Mouse (Mus musculus): ENCODE measurements around the gene 4933427I04Rik. TPM values are rescaled to one million over a fixed set of nuclear protein-coding genes. Genes with fewer than 3 reads are reported as not detected.

4933427I04Rik gene
- not detected in 2 replicates for total RNA-seq (2012; rRNA removed)
- total RNA-seq (2014; rRNA removed), result not detected in 2 replicates
- not detected in 2 replicates for polyA plus RNA-seq (2012; ENCODE audit: insufficient read length, low read depth)

DNA sequence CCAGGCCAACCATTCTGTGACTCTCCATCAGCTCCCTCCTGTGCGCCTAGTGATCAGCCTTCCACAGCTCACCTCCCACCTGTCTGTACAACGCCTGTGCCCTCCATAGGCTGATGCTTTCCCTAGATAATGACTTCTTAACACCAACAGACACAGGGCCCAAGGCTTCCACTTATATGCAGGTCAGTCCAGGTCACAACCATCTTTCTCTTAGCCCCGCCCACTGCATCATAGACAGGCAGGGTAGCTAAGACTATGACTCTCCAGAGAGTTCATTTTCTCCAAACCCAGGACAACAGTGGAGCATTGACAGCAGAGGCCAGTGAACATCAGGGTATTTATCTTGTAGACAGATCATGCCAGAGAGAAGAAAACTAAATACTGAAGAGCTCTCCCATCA lies at the start of gene 4933427I04Rik:
Gene 4933427I04Rik, plus strand, starts transcription at position 301 of the 400 bp plus-strand sequence.
- H3K36me3 ChIP-seq (replicated peaks in 1 of 2; ENCODE audit: control insufficient read depth in 1 of 2, insufficient read depth in 1 of 2, low read length in 1 of 2), result no peaks in the 10 kb centered on the region
- H3K27me3 ChIP-seq (replicated peaks), result peaks cover 32% of the 10 kb centered on the region
- H3K4me2 ChIP-seq (ENCODE audit: insufficient read depth, low read depth, poor library complexity, severe bottlenecking), result no peak within 1 kb of the TSS
- H3K27ac ChIP-seq (ENCODE audit: insufficient read depth, low read depth), result no peak within 1 kb of the TSS
- no peak for DNase-seq (ENCODE audit: extremely low read depth)
- no peak within 1 kb of the TSS for H3K9ac ChIP-seq (ENCODE audit: insufficient read depth, low read depth)
- 0 out of 4 replicates have a peak, but pooled peaks cover 0 to 2% of the 10 kb centered on the region in 2 experiments for H3K4me1 ChIP-seq (ENCODE audit: control insufficient read depth in 1 of 2, insufficient read depth in 2 of 2)
- H3K9me3 ChIP-seq (replicated peaks; ENCODE audit: low read length), result peaks cover 2% of the 10 kb centered on the region
- dilution Hi-C loops (cut with MboI; ENCODE audit: extremely low pct_ligation_motif_present, extremely low pct_unique_long_range_greater_than_20kb, low sequenced_read_pairs), result no loop called here
- TF ChIP-seq JUND (conservative IDR thresholded peaks at IDR 0.05; ENCODE audit: low read depth, low read length), result no peak
- TF ChIP-seq ETS1 (conservative IDR thresholded peaks at IDR 0.05; ENCODE audit: low read depth, low read length), result no peak
- TF ChIP-seq MEF2A (IDR thresholded peaks at IDR 0.05; ENCODE audit: borderline replicate concordance, low read depth, low read length), result no peak
- no peak for TF ChIP-seq MXI1 (IDR thresholded peaks at IDR 0.05; ENCODE audit: low read depth, low read length)
- no peak for TF ChIP-seq PAX5 (IDR thresholded peaks at IDR 0.05; ENCODE audit: low read length)
- TF ChIP-seq USF2 (conservative IDR thresholded peaks at IDR 0.05; ENCODE audit: low read depth, low read length), result no peak
- TF ChIP-seq RAD21 (IDR thresholded peaks at IDR 0.05; ENCODE audit: low read depth, low read length), result no peak
- no peak for TF ChIP-seq MAZ (IDR thresholded peaks at IDR 0.05; ENCODE audit: low read depth, low read length)
- no peaks in the 10 kb centered on the region for H3K79me2 ChIP-seq (replicated peaks; ENCODE audit: control insufficient read depth, extremely low read depth, insufficient read depth, poor library complexity, severe bottlenecking)
- H3K4me3 ChIP-seq (replicated peaks in 1 of 3; ENCODE audit: low read depth in 2 of 3, low read length in 2 of 3, poor library complexity in 1 of 3), result no peak within 1 kb of the TSS
- in situ Hi-C loops (cut with MboI; ENCODE audit: low pct_ligation_motif_present, low pct_unique_long_range_greater_than_20kb, low sequenced_read_pairs), result no loop called here

DNA sequence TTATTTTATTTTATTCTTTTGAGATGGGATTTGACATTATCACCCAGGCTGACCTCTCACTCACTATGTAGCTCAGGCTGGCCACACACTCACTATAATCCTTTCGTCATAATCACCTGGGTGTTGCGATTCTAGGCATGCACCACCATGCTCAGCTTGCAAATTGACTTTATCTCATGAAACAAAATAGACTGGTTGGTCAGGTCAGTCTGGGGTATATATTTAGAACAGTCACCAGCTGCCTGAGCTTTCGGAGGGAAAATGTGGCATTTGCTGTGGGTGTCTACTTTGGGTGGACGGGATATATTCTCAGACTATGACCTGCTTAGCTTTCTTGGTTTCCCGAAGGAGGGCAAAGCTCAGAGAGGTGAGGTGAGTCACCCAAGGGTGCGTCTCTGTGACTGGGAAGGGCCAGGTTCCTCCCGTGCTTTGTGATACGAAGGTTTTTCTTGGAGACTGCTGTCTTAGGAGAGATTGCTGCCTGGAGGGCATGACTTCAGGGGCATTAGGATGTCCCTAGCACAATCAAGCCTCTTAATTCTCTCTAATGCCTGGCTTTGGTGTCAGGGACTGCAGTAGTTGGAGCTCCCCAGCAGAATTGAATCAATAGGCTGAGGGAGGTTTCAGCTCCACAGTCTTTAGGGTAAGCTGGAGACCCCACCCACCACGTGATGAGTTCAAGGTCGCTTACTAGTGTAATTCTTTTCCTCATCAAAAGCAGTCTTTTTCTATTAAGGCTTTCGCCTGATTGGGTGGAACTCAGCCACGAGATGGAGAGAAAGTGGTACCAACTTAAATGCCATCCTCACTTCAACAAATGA lies 48.8 kb upstream of the 4933427I04Rik start:
- no peaks in the 10 kb centered on the region for H3K36me3 ChIP-seq (replicated peaks in 1 of 2; ENCODE audit: control insufficient read depth in 1 of 2, insufficient read depth in 1 of 2, low read length in 1 of 2)
- H3K27ac ChIP-seq (ENCODE audit: insufficient read depth, low read depth), result no peak overlapping the region
- H3K79me2 ChIP-seq (replicated peaks; ENCODE audit: control insufficient read depth, extremely low read depth, insufficient read depth, poor library complexity, severe bottlenecking), result no peaks in the 10 kb centered on the region
- dilution Hi-C loops (cut with MboI; ENCODE audit: extremely low pct_ligation_motif_present, extremely low pct_unique_long_range_greater_than_20kb, low sequenced_read_pairs) (no loop called here), in situ Hi-C loops (cut with MboI; ENCODE audit: low pct_ligation_motif_present, low pct_unique_long_range_greater_than_20kb, low sequenced_read_pairs) (no loop called here)
- DNase-seq (ENCODE audit: extremely low read depth), result no peak
- H3K4me2 ChIP-seq (ENCODE audit: insufficient read depth, low read depth, poor library complexity, severe bottlenecking), result no peak overlapping the region
- TF ChIP-seq SMC3 (IDR thresholded peaks at IDR 0.05; ENCODE audit: low read depth, low read length) (no peak), EP300 (IDR thresholded peaks at IDR 0.05; ENCODE audit: low read length) (no peak), CHD1 (IDR thresholded peaks at IDR 0.05; ENCODE audit: low read depth, low read length) (no peak), E2F4 (IDR thresholded peaks at IDR 0.05; ENCODE audit: insufficient replicate concordance, low read depth, low read length) (no peak), RCOR1 (conservative IDR thresholded peaks at IDR 0.05; ENCODE audit: low read depth, low read length) (no peak), KAT2A (IDR thresholded peaks at IDR 0.05; ENCODE audit: insufficient replicate concordance, low read length) (no peak), ZKSCAN1 (IDR thresholded peaks at IDR 0.05; ENCODE audit: borderline replicate concordance, low read depth, low read length) (no peak), POLR2A (IDR thresholded peaks at IDR 0.05; ENCODE audit: low read depth, low read length) (no peak), NELFE (IDR thresholded peaks at IDR 0.05; ENCODE audit: low read depth, low read length) (no peak), POLR2AphosphoS2 (IDR thresholded peaks at IDR 0.05; ENCODE audit: low read depth, low read length) (no peak), ZC3H11A (IDR thresholded peaks at IDR 0.05; ENCODE audit: low read depth, low read length) (no peak), ZNF384 (IDR thresholded peaks at IDR 0.05; ENCODE audit: low read depth, low read length) (no peak), BHLHE40 (IDR thresholded peaks at IDR 0.05; ENCODE audit: low read depth, low read length) (no peak), ETS1 (conservative IDR thresholded peaks at IDR 0.05; ENCODE audit: low read depth, low read length) (no peak), ZMIZ1 (IDR thresholded peaks at IDR 0.05; ENCODE audit: low read depth, low read length) (no peak), MXI1 (IDR thresholded peaks at IDR 0.05; ENCODE audit: low read depth, low read length) (no peak), SIN3A (IDR thresholded peaks at IDR 0.05; ENCODE audit: low read length) (no peak), TCF12 (IDR thresholded peaks at IDR 0.05; ENCODE audit: low read depth, low read length) (no peak)
- peaks cover 4% of the 10 kb centered on the region for H3K9me3 ChIP-seq (replicated peaks; ENCODE audit: low read length)
- peaks cover 13% of the 10 kb centered on the region for H3K27me3 ChIP-seq (replicated peaks)
- H3K4me1 ChIP-seq (ENCODE audit: control insufficient read depth in 1 of 2, insufficient read depth in 2 of 2), result peaks cover 0 to 8% of the 10 kb centered on the region in 2 experiments; a peak in 3 of 4 replicates
- H3K4me3 ChIP-seq (replicated peaks in 1 of 3; ENCODE audit: low read depth in 2 of 3, low read length in 2 of 3, poor library complexity in 1 of 3), result no peak overlapping the region
- no peak overlapping the region for H3K9ac ChIP-seq (ENCODE audit: insufficient read depth, low read depth)
